Mouse (Mus musculus) gastrocnemius, adult 8-10 months (tissue): ENCODE results near the gene Slc7a15. TPM values are rescaled to one million over a fixed set of nuclear protein-coding genes. Genes with fewer than 3 reads are reported as not detected.
"Not testable (repeated sequence)": the region's sequence is repeated elsewhere in the genome, so short reads cannot be mapped to it uniquely, and the experiment has no call there.

ENCODE experiments used
- DNase-seq, 2 experiments: peaks; one replicate each; pipeline ENCODE4 v3.0.0; 2022; ENCODE audit warnings: low spot score in 2 of 2
- total RNA-seq, 4 experiments: library from RNA; stranded (reverse); gene quantifications; 2 replicates each; pipeline ENCODE4 v1.2.4; 2022

The Slc7a15 gene
- total RNA-seq, result not detected

DNA sequence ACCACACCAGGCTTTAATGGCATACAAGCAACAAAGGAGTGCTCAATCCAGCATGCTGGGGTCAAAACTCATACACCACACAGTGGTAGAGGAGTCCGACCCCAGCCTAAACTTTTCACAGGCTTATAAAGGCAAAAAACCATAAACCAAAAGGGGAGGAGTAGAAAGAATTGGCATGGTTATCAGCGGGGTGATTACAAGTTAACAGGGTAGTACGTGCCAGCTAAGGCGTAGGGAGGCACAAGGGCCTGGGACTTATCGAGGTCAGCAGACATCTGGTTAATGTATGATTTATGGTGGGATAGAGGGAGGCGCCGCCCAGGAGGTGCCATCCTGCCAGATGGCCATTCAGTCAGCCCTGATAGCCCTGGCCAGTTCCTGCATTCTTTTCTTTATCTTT lies at the start of gene Slc7a15:
Gene Slc7a15, minus strand, starts transcription at position 101 of the 400 bp plus-strand sequence.
- not testable (repeated sequence) for DNase-seq

- not testable (repeated sequence) for DNase-seq
These were observed 49.3 kb upstream of the Slc7a15 start for GRCm38 (mm10) chr12:8648211-8648610.

DNA sequence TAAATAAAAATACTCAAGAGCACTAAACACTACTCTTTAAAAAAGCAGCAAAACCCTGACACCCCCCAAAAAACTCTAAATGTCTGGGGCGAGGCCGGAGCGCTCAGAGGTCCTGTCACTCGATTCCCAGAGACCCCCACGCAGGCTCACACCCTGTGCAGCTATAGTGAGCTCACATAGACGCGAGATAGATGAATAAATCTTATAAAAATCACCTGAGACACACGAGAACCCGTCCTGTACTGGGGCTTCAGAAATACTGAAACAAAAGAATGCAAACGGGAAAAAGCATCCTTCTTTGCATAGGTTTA lies 42.5 kb upstream of the Slc7a15 start:
- DNase-seq, result no peak

DNA sequence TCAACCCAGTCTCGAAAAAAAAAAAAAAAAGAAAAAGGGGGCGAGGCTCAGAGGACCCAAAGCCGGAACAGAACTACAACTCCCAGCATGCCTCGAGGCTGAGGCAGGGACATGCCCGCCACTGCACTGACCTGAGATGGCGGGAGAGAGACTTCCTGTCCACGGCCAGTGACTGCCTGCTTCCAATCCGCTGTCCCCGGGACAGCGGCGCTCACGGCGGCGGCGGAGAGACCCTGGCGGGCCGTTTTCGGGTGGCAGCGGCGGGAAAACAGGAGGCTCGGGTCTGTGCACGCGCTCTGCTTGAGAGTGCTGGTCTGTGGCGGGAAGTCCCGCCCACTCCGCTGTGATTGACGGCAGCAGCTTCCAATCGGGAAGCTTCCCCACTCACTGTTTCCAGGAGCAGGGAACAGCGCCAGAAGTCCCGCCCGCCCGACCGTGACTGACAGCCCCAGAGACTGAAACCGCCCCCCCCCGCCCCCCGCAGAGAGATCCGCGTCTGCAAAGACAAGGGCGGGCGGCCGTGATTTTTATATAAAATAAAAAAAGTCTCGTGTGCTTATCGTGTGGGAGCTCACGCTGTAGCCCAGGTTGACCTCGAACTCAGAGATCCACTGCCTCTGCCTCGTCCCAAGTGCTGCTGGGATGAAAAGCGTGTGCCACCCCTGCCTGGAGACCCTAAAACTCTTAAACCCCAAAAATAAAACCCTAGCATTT lies 42.0 kb upstream of the Slc7a15 start:
- peak; percentile 97 to 98 for DNase-seq

- DNase-seq, result not testable (repeated sequence)
These were observed 41.3 kb upstream of the Slc7a15 start for GRCm38 (mm10) chr12:8640186-8640585.

DNA sequence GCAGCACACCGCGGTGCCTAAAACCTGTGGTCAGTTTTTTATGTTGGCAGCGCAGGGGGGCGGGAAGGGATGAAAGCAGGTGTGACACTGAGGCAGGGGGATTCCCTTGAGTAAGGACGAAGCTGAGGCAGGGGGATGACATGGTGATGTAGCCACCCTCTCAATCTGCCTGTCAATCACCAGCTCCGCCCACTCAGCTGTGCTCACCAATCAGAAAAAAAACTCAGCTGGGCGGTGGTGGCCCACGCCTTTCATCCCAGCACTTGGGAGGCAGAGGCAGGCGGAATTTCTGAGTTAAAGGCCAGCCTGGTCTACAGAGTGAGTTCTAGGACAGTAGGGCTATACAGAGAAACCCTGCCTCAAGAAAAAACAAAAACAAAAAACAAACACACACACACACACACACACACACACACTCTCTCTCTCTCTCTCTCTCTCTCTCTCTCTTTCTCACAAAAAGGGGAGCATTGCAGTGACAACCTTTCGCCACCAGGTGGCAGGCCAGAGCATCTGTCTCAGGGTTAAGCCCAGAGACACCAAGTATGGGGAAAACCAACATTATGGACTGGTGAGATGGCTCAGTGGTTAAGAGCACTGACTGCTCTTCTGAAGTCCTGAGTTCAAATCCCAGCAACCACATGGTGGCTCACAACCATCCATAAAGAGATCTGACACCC lies 39.7 kb upstream of the Slc7a15 start:
- DNase-seq, result peak; percentile 39 to 60

GRCm38 (mm10) chr12:8636945-8637344 lies 38.1 kb upstream of the Slc7a15 start:
- DNase-seq, result no peak

DNA sequence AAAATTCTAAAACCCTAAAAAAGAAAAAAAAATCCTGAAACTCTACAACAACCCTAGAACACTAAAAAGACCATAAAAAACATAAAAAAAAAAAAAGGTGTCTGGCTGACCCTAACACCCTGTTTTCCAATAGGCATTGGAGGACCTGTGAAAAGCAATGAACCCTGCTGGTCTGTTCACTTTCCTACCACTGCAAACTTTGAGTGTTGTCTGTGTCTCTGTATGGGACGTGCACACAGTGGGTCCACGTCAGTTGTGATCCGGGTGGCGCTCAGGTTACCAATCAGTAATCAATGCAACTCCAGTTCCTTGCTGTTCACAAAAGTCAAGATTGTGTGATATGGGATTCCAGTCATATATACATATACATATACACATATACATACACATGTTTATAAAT lies 36.7 kb upstream of the Slc7a15 start:
- no peak for DNase-seq

DNA sequence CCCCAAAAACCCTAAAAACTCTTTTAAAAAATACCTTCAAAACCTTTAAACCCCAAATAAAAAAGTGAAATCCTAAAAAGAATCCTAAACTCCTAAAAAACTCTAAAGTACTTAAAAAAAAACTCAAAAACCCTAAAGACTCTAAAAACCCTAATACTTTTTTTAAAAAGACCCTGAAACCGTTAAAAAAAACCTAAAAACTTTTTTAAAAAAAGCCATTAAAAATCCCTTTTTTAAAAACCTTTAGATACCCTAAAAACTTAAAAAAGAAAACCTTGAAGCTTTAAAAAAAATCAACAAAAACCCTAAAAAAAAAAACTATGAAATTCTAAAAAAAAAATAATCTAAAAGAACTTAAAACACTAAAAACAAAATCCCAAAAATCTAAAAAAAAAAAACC lies 35.4 kb upstream of the Slc7a15 start:
- no peak for DNase-seq

GRCm38 (mm10) chr12:8632737-8633365 lies 34.0 kb upstream of the Slc7a15 start:
- no peak for DNase-seq

DNA sequence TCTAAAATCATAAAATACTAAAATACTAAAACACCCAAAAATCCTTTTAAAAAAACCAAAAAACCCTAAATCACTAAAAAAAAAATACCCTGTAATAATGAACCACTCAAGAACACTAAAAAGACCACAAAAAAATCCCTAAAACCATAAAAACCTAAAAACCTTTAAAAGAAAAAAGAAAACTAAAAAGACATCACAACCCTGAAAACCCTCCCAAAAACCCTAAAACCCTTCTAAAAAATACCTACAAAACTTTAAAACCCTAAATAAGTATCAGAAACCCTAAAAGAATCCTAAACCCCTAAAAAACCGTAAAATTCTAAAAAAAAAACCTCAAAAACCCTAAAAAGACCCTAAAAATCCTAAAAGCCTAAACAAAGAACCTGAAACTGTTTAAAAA lies 32.8 kb upstream of the Slc7a15 start:
- no peak for DNase-seq

GRCm38 (mm10) chr12:8629537-8629936 lies 30.7 kb upstream of the Slc7a15 start:
- DNase-seq, result no peak

DNA sequence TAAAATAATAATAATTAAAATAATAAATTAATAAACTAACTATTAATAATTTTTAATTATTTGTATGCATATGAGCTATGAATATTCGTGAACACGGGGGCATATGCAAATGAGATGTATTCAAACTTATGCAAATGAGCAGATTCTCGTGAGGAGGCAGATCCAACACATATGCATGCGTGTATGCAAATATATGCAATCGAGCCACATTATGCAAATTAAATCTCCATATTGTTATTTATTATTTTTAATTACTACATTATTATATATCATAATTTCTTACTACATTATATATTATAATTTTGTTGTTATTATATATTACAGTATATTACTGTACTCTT lies 21.8 kb upstream of the Slc7a15 start:
- DNase-seq, result no peak

- DNase-seq, result no peak
These were observed 21.2 kb upstream of the Slc7a15 start for GRCm38 (mm10) chr12:8619827-8620677.

- no peak for DNase-seq
These were observed 19.4 kb upstream of the Slc7a15 start for GRCm38 (mm10) chr12:8618271-8618670.

GRCm38 (mm10) chr12:8609070-8609469 lies 10.2 kb upstream of the Slc7a15 start:
- no peak for DNase-seq

DNA sequence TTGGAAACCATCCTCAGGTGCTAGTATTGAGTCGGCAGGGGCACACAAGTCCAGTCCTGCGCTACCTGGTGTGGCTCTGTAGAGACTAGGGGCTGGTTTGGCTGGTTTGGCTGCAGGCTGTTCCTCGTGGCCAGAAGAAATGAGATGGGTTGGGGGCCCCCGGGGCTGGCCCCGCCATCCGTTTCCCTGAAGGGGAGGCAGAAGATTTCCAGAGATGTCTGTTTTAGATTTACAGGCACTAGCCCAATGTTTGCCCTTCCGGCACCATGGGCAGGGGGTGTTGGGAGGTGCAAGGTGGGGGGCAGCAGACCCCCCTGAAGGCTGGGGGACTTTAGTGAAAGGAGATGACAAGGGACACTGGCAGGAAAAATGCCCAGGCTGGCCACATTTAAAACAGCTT lies 3.3 kb downstream of the Slc7a15 start:
- DNase-seq, result no peak

GRCm38 (mm10) chr12:8591326-8591725 lies 7.5 kb downstream of the Slc7a15 start:
- DNase-seq, result not testable (repeated sequence)

- no peak for DNase-seq
These were observed 25.5 kb downstream of the Slc7a15 start for GRCm38 (mm10) chr12:8573405-8573804.

- DNase-seq, result not testable (repeated sequence)
These were observed 26.9 kb downstream of the Slc7a15 start for GRCm38 (mm10) chr12:8571903-8572341.

DNA sequence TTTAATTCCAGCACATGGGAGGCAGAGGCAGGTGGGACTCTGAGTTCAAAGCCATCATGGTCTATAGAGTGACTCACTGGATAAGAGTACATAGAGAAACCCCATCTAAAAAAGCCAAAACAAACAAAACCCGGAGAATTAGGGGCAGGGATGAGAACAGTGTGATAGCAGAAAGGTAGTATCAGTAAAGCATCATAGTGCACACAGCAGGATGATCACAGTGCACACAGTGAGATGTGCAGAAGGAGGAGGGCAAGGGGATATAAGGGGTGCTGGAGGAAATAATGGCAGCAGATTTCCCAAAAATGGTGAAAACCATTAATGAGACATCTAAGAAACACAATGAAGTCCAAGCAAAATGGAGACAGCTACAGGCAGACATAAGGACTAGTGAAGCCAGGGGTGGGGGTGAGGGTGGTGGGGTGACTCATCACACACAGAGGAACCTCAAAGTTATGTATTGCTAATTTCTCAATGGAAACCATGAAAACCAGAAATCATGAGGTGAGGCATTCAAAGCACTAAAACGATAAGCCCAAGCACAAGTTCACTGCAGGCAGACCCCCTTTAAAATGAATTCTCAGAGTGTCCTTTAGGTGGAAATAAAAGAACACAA lies 27.5 kb downstream of the Slc7a15 start:
- DNase-seq, result not testable (repeated sequence)
